Comparison of ENCODE assay signal across 27 mouse cellular contexts in genomic region chr8:52732150-52732549, GRCm38 (mm10).
DNase-seq lines count a peak whose midpoint lies in the region; ATAC-seq lines count a peak whose summit lies in the region.
"Had no signal": no experiment of that assay in that cellular context is flagged by ENCODE, and none has a peak within 500 bp of the region (broad histone marks: within the 10 kb centered on the region; RNA-seq: fewer than 3 reads in every experiment).

No protein-coding gene starts in this region.

- H3K36me3 ChIP-seq in midbrain, embryonic 12.5 days: no peaks in the 10 kb centered on the region
- H3K36me3 ChIP-seq in midbrain, embryonic 11.5 days (ENCODE audit: control insufficient read depth, insufficient read depth, low read length): no peaks in the 10 kb centered on the region
- no peaks in the 10 kb centered on the region for H3K36me3 ChIP-seq in midbrain, embryonic 16.5 days (ENCODE audit: control insufficient read depth, insufficient read depth, low read length)
- H3K36me3 ChIP-seq: embryonic facial prominence, embryonic 10.5 days; embryonic facial prominence, embryonic 13.5 days; forebrain, embryonic 12.5 days; forebrain, embryonic 15.5 days; heart, embryonic 10.5 days; heart, embryonic 13.5 days had no signal

- H3K4me1 ChIP-seq in midbrain, embryonic 12.5 days: no peaks in the 10 kb centered on the region
- no peaks in the 10 kb centered on the region for H3K4me1 ChIP-seq in midbrain, embryonic 11.5 days (ENCODE audit: control insufficient read depth, insufficient read depth, low read length)
- no peaks in the 10 kb centered on the region for H3K4me1 ChIP-seq in midbrain, embryonic 16.5 days (ENCODE audit: control insufficient read depth, insufficient read depth, low read length)
- H3K4me1 ChIP-seq: embryonic facial prominence, embryonic 10.5 days; embryonic facial prominence, embryonic 13.5 days; forebrain, embryonic 12.5 days; forebrain, embryonic 15.5 days; heart, embryonic 10.5 days; heart, embryonic 13.5 days had no signal

- 0 out of 2 replicates have a peak, but pooled peaks have one; percentile 34 for ATAC-seq in midbrain, embryonic 12.5 days (ENCODE audit: low FRiP score, low read depth)
- no peak for ATAC-seq in midbrain, embryonic 11.5 days (ENCODE audit: low FRiP score)
- peak; percentile 64 for ATAC-seq in midbrain, embryonic 16.5 days
- ATAC-seq: activated CD4-positive, CD25-positive, alpha-beta regulatory T cell, adult 4 months; forebrain, embryonic 15.5 days; hindbrain, postnatal 0 days had no signal

- H3K9ac ChIP-seq in midbrain, embryonic 12.5 days (replicated peaks): no peak overlapping the region
- H3K9ac ChIP-seq in midbrain, embryonic 11.5 days (ENCODE audit: low read length): no peak overlapping the region
- no peak overlapping the region for H3K9ac ChIP-seq in midbrain, embryonic 16.5 days (ENCODE audit: low read depth, low read length)
- H3K9ac ChIP-seq: embryonic facial prominence, embryonic 13.5 days; forebrain, embryonic 12.5 days; forebrain, embryonic 15.5 days; heart, embryonic 13.5 days; hindbrain, embryonic 14.5 days had no signal

- no peak overlapping the region for H3K27ac ChIP-seq in midbrain, embryonic 12.5 days (replicated peaks)
- no peak overlapping the region for H3K27ac ChIP-seq in midbrain, embryonic 11.5 days (ENCODE audit: low read depth, low read length)
- H3K27ac ChIP-seq in midbrain, embryonic 16.5 days (ENCODE audit: low read length): no peak overlapping the region
- H3K27ac ChIP-seq: embryonic facial prominence, embryonic 10.5 days; embryonic facial prominence, embryonic 13.5 days; forebrain, embryonic 12.5 days; forebrain, embryonic 15.5 days; heart, adult 2 months; heart, embryonic 10.5 days; heart, embryonic 13.5 days; hindbrain, embryonic 14.5 days; hindbrain, postnatal 0 days had no signal

- DNase-seq in midbrain, embryonic 11.5 days (ENCODE audit: low spot score, missing footprints): no peak
- DNase-seq in brain, adult 2 months (ENCODE audit: low read depth, low spot score): peak; percentile 1
- DNase-seq in right cerebral cortex, postnatal 36 days (ENCODE audit: low spot score in 2 of 2): no peak
- DNase-seq in cerebellum, postnatal 36 days: no peak
- DNase-seq: adrenal gland, adult 8-10 months; adrenal gland, postnatal 25 days; cerebellum, adult 11 months; cerebellum, adult 2 months; cerebellum, adult 9-11 months; cerebellum, postnatal 25 days; embryo, embryonic 11 days; gastrocnemius, postnatal 36 days; heart, adult 2 months; heart, postnatal 14 days; heart, postnatal 4 days had no signal

- no peaks in the 10 kb centered on the region for H3K27me3 ChIP-seq in midbrain, embryonic 12.5 days
- H3K27me3 ChIP-seq in midbrain, embryonic 11.5 days (ENCODE audit: control insufficient read depth, insufficient read depth, low read length): no peaks in the 10 kb centered on the region
- H3K27me3 ChIP-seq in midbrain, embryonic 16.5 days (ENCODE audit: control insufficient read depth, insufficient read depth, low read depth, low read length): no peaks in the 10 kb centered on the region
- H3K27me3 ChIP-seq: embryonic facial prominence, embryonic 13.5 days; forebrain, embryonic 12.5 days; forebrain, embryonic 15.5 days; heart, embryonic 13.5 days had no signal

- no peaks in the 10 kb centered on the region for H3K9me3 ChIP-seq in midbrain, embryonic 12.5 days
- no peaks in the 10 kb centered on the region for H3K9me3 ChIP-seq in midbrain, embryonic 11.5 days (ENCODE audit: control insufficient read depth, low read length)
- H3K9me3 ChIP-seq in midbrain, embryonic 16.5 days (replicated peaks; ENCODE audit: control insufficient read depth, low read length, poor library complexity, severe bottlenecking): no peaks in the 10 kb centered on the region
- H3K9me3 ChIP-seq: embryonic facial prominence, embryonic 10.5 days; embryonic facial prominence, embryonic 13.5 days; forebrain, embryonic 12.5 days; forebrain, embryonic 15.5 days; heart, embryonic 10.5 days; heart, embryonic 13.5 days had no signal

- no peak overlapping the region for H3K4me3 ChIP-seq in midbrain, embryonic 12.5 days
- no peak overlapping the region for H3K4me3 ChIP-seq in midbrain, embryonic 11.5 days (ENCODE audit: low read depth, low read length)
- no peak overlapping the region for H3K4me3 ChIP-seq in midbrain, embryonic 16.5 days (ENCODE audit: low read depth, low read length)
- H3K4me3 ChIP-seq: embryonic facial prominence, embryonic 10.5 days; embryonic facial prominence, embryonic 13.5 days; erythroblast, embryonic 14.5 days; forebrain, embryonic 12.5 days; forebrain, embryonic 15.5 days; heart, adult 2 months; heart, embryonic 10.5 days; heart, embryonic 13.5 days had no signal

- H3K4me2 ChIP-seq in midbrain, embryonic 12.5 days (replicated peaks): no peak overlapping the region
- no peak overlapping the region for H3K4me2 ChIP-seq in midbrain, embryonic 11.5 days
- H3K4me2 ChIP-seq in midbrain, embryonic 16.5 days (ENCODE audit: low read length): no peak overlapping the region
- H3K4me2 ChIP-seq: embryonic facial prominence, embryonic 13.5 days; forebrain, embryonic 12.5 days; forebrain, embryonic 15.5 days; heart, embryonic 13.5 days; hindbrain, embryonic 14.5 days had no signal

- 84% methylated on average over 4 of the region's 4 CpGs for whole genome bisulfite sequencing in midbrain, embryonic 12.5 days
- WGBS in midbrain, embryonic 11.5 days: 91% methylated on average over 4 of the region's 4 CpGs
- 70% methylated on average over 4 of the region's 4 CpGs for WGBS in midbrain, embryonic 16.5 days
